Mouse (Mus musculus): ENCODE measurements around the gene Otos.

- TF ChIP-seq CTCF (IDR thresholded peaks at IDR 0.05; ENCODE audit: extremely low read depth, insufficient read length, insufficient replicate concordance, low read depth, low read length): no peak
- no peak for TF ChIP-seq POLR2A (IDR thresholded peaks at IDR 0.05; ENCODE audit: low read depth, low read length)
Measured at GRCm38 (mm10) chr1:92659392-92659791, 10.8 kb upstream of the Otos start.
